Mouse (Mus musculus) ES-Bruce4 (cell line): ENCODE data around the gene Slc22a30.

Source experiments
- CTCF ChIP-seq: IDR thresholded peaks from one replicate; pipeline ENCODE4 v1.8.1; 2011; ENCODE audit warnings: low read depth, low read length
- POLR2A ChIP-seq: IDR thresholded peaks from one replicate; pipeline ENCODE4 v1.8.1; 2011; ENCODE audit warnings: low read length; ENCODE audit not compliant: insufficient read depth

GRCm38 (mm10) chr19:8447516-8447915, 42.6 kb upstream of the Slc22a30 start:
- no peak for TF ChIP-seq POLR2A
- TF ChIP-seq CTCF: no peak
